Mouse (Mus musculus) forebrain, embryonic 10.5 days (tissue): ENCODE results near the gene Ccnc. TPM values are rescaled to one million over a fixed set of nuclear protein-coding genes. Genes with fewer than 3 reads are reported as not detected.

Source experiments
- DNase-seq: peaks from one replicate; pipeline ENCODE4 v3.0.0-alpha.2; 2017; ENCODE audit warnings: low spot score; ENCODE audit errors: extremely low spot score
- H3K27ac ChIP-seq: fragments of 300-500 bp; sonication (generic); 2 replicates; pipeline ENCODE4 v1.5.1; 2016; ENCODE audit warnings: mild to moderate bottlenecking
- H3K27me3 ChIP-seq: fragments of 300-500 bp; sonication (generic); 2 replicates; pipeline ENCODE4 v1.6.1; 2016; ENCODE audit warnings: mild to moderate bottlenecking; ENCODE audit not compliant: poor library complexity, severe bottlenecking
- H3K36me3 ChIP-seq: fragments of 300-500 bp; sonication (generic); replicated peaks from 2 replicates; pipeline ENCODE4 v1.6.1; 2016; ENCODE audit warnings: mild to moderate bottlenecking, moderate library complexity
- H3K4me1 ChIP-seq: fragments of 300-500 bp; sonication (generic); 2 replicates; pipeline ENCODE4 v1.6.1; 2016
- H3K4me3 ChIP-seq: fragments of 300-500 bp; sonication (generic); 2 replicates; pipeline ENCODE4 v1.5.1; 2016; ENCODE audit warnings: mild to moderate bottlenecking, moderate library complexity
- H3K9me3 ChIP-seq: fragments of 300-500 bp; sonication (generic); 2 replicates; pipeline ENCODE4 v1.6.1; 2016; ENCODE audit warnings: mild to moderate bottlenecking, moderate library complexity
- WGBS: fragments of 180-500 bp; shearing (Covaris S2); methylation state at CpG from one replicate; pipeline ENCODE4 v1.1.7; 2016; 5-methylcytosine and 5-hydroxymethylcytosine counted together
- polyA plus RNA-seq: library from polyadenylated mRNA; unstranded; fragments of >200 nt; fragmentation: Nextera tagmentation; extraction: Ambion mirVana; gene quantifications from 2 replicates; pipeline ENCODE4 v1.2.1, GENCODE M21; 2016

Ccnc gene
- polyA plus RNA-seq, 1 experiment from 2014 or later = 58.9 TPM

DNA sequence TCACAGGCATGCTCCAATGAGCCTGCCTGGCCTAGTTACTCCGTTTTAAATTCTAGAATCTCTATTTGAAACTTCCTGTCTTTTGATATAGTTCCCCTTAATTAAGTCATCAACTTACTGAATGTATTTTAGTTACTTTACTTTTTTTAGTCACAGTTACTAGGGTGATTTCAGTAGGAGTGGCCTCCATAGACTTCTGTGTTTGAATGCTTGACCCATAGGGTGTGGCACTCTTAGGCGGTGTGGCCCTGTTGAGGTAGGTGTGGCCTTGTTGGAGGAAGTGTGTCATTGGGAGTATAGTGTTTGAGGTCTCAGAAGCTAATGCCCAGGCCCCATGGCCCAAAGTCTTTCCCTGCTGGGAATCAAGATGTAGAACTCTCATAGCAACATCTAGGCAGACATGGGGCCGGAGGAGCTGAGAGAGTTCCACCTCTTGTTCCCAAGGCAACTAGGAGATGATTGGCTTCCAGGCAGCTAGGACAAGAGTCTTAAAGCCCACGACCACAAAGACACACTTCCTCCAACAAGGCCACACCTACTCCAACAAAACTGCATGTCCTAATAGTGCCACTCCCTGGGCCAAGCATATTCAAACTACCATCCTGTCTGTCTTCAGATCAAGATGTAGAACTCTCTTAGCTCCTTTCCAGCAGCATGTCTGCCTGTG lies 27.8 kb downstream of the Ccnc start:
- Histone ChIP-seq H3K36me3 (peaks cover 34% of the 10 kb centered on the region), H3K9me3 (peaks cover 4% of the 10 kb centered on the region; the same call in 1 of the 2 replicates), H3K27me3 (no peaks in the 10 kb centered on the region), H3K4me3 (no peak overlapping the region), H3K4me1 (no peaks in the 10 kb centered on the region), H3K27ac (no peak overlapping the region)
- DNase-seq = no peak
- 76% methylated on average over 4 of the region's 4 CpGs for WGBS

DNA sequence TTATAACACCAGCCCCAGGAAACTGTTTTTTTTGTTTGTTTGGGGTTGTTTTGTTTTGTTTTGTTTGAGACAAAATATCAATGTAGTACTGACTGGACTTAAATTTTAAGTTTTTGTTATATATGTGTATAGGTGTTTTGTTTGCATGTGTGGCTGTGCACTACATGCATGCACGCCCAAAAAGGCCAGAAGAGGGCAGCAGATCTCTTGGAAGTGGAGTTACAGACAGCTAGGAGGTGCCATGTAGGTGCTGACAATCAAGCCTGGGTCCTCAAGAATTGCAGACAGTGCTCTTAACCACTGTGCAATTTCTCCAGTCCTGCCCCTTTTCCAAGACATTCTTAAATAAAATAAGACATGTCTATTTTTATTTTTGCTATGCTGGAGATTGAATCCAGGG lies 31.4 kb downstream of the Ccnc start:
- H3K4me1 ChIP-seq = no peaks in the 10 kb centered on the region
- H3K9me3 ChIP-seq = peaks cover 4% of the 10 kb centered on the region; the same call in 1 of the 2 replicates
- no peak overlapping the region for H3K4me3 ChIP-seq
- DNase-seq = no peak
- peaks cover 27% of the 10 kb centered on the region for H3K36me3 ChIP-seq
- no peak overlapping the region for H3K27ac ChIP-seq
- no peaks in the 10 kb centered on the region for H3K27me3 ChIP-seq
- 65% methylated on average over 1 of the region's 1 CpGs for WGBS

DNA sequence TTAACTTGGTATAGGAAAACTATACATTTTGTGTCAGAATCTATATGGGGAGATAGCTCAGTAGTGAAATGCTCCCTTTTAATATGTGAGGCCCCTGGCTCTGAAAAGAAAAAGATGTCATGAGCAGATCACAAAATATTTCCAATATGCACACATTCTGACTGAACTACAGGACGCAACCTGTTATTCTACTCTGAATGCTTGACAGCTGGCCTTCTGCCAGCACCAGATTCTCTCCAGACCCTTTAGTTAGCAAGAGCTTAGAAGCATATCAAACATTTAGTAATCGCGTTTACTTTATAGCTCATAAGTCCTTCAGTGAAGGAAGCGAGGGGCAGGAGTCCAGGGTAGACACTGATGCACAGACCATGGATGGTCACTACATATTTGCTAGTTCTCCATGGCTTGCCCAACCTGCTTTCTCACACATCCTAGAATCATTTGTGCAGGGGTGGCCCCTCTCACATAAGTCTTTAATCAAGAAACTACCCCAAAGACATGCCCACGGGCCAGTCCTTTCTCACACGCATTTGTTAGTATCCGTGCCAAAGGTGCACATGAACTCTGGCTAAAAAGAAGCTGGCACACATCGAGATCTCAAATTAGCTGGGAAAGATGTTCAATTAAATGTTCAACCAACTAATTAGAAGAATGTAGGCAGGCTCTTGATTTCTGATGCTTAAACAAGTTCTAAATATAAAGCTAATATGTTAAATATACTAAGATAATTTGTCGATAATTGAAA lies 34.1 kb downstream of the Ccnc start:
- 92% methylated on average over 9 of the region's 9 CpGs for WGBS
- Histone ChIP-seq H3K4me3 (no peak overlapping the region), H3K27me3 (no peaks in the 10 kb centered on the region), H3K36me3 (peaks cover 28% of the 10 kb centered on the region), H3K9me3 (peaks cover 4% of the 10 kb centered on the region; the same call in 1 of the 2 replicates), H3K4me1 (peaks cover 7% of the 10 kb centered on the region), H3K27ac (no peak overlapping the region)
- no peak for DNase-seq

DNA sequence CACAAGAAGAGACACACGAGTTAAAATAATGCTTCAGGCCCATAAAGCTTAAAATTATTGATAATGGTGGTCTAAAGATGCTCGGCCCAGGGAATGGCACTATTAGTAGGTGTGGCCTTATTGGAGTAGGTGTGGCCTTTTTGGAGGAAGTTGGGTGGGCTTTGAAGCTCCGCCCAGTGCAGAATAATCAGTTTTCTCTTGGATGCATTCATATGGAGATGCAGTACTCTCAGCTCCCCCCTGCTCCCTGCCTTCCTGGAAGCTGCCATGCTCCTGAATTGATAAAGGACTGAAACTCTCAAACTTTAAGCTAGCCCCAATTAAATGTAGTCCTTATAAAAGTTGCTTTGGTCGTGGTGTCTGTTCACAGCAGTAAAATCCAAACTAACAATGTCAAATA lies 36.3 kb downstream of the Ccnc start:
- H3K36me3 ChIP-seq = peaks cover 14% of the 10 kb centered on the region

DNA sequence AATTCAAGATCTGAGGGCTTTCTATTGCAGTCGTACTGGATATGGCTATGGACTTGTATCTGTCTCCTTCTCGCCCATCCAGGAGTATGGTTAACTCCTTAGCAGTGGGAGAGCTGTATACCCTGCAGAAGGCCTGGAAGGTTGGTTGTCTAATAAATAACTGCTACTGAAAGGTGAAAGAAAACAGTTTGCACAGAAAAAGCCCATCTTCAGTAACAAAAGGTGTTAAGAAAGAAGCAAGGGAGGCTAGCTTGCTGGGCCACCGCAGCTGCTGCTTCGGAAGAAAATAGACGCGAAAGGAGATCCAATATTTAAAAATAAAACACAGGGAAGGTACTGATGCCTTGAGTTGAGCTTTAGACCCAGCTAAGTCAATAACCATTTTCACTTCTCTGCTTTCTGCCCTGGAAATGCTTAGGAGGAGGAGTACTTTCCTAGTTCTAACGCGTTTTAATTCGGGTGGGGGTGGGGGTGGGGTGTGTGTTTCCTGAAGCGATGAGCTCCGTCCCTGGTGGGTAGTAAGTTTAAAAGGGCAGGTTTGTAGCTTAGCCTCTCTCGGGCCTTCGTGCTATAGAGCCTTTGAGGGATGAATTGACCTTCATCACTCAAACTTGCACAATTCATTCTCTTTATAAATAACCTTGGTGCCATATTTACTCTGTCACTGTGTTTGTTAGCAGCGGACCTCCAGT lies 38.8 kb downstream of the Ccnc start:
- 19% methylated on average over 14 of the region's 14 CpGs for WGBS
- H3K36me3 ChIP-seq = peaks cover 2% of the 10 kb centered on the region; the same call in 1 of the 2 replicates
- DNase-seq = no peak
- no peaks in the 10 kb centered on the region for H3K9me3 ChIP-seq
- peaks cover 8% of the 10 kb centered on the region for H3K4me1 ChIP-seq
- peak overlapping the region; percentile 68 for H3K4me3 ChIP-seq
- H3K27ac ChIP-seq = peak overlapping the region; percentile 81
- H3K27me3 ChIP-seq = no peaks in the 10 kb centered on the region

More for the DNA sequence above, 36.3 kb downstream of the Ccnc start:
- Histone ChIP-seq H3K9me3 (peaks cover 4% of the 10 kb centered on the region; the same call in 1 of the 2 replicates), H3K27me3 (no peaks in the 10 kb centered on the region), H3K4me1 (peaks cover 8% of the 10 kb centered on the region), H3K4me3 (no peak overlapping the region), H3K27ac (no peak overlapping the region)
- no peak for DNase-seq
- WGBS = 78% methylated on average over 4 of the region's 4 CpGs

DNA sequence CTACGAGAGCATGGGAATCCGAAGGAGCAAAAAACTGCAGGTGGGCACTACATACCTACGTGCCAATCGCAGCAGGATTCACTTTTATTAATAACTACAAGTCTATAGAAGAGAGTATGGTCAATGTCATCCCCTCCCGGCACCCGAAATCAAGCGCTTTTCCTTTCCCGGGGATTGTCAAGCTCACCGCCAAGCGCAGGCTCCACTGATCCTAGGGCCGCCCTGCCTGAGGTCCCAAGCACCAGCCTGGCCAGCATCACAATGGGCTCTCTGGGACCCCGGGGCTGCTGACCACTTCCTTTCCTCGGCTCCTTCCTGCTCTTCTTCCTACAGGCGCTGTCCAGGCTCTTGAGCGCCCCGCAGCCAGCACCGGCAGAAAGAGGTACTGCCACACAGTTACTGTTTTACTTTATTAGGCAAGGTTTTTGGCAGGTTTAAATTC lies 39.4 kb downstream of the Ccnc start, which contains the start of the genes Usp45 and Tstd3:
Usp45 (plus strand) TSS at position 294 of the 442 bp plus-strand sequence.
Tstd3 (minus strand) TSS at position 350 of the 442 bp plus-strand sequence.
- Histone ChIP-seq H3K36me3 (peaks cover 2% of the 10 kb centered on the region; the same call in 1 of the 2 replicates), H3K27me3 (no peaks in the 10 kb centered on the region), H3K4me3 (peak within 1 kb of the TSS; percentile 68), H3K27ac (peak within 1 kb of the TSS; percentile 81), H3K9me3 (no peaks in the 10 kb centered on the region), H3K4me1 (peaks cover 8% of the 10 kb centered on the region)
- DNase-seq = peak; percentile 78
- 1% methylated on average over 17 of the region's 17 CpGs for WGBS

DNA sequence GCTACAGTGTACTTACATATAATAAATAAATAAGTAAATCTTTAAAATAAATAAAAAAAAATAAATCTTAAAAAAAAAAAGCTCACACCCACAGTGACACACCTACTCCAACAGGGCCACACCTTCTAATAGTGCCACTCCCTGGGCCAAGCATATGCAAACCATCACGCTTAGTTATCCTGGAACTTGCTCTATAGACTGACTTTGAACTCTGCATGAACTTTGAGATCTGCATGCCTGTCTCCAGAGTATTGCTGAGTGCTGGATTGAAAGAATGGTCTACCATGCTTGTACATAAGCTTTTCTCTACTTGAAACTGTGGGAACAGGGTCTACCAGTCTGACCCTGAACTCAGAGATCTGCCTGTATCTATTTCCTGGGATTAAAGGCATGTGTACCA lies 43.6 kb downstream of the Ccnc start:
- Histone ChIP-seq H3K9me3 (no peaks in the 10 kb centered on the region), H3K27ac (no peak overlapping the region), H3K27me3 (no peaks in the 10 kb centered on the region), H3K4me3 (no peak overlapping the region), H3K36me3 (no peaks in the 10 kb centered on the region), H3K4me1 (peaks cover 6% of the 10 kb centered on the region)
- no peak for DNase-seq
- 85% methylated on average over 1 of the region's 1 CpGs for WGBS

DNA sequence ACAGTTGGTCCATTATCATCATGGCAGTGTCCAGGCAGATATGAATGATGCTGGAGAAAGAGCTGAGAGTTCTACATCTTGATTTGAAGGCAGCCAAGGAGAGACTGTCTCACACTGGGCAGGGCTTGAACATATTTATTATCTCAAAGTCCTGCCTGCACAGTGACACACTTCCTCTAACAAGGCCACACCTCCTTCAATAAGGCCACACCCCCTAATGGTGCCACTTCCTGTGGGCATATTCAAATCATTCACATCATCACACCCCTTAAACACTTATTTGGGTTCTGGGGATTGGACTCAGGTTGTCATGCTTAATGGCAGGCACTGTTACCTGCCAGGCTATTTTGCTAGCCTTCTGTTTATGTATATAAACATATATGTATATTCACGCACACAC lies 44.8 kb downstream of the Ccnc start:
- 96% methylated on average over 1 of the region's 1 CpGs for WGBS
- Histone ChIP-seq H3K27ac (no peak overlapping the region), H3K4me3 (no peak overlapping the region), H3K9me3 (no peaks in the 10 kb centered on the region), H3K36me3 (no peaks in the 10 kb centered on the region), H3K4me1 (peaks cover 3% of the 10 kb centered on the region; the same call in 1 of the 2 replicates), H3K27me3 (no peaks in the 10 kb centered on the region)
- DNase-seq = no peak

DNA sequence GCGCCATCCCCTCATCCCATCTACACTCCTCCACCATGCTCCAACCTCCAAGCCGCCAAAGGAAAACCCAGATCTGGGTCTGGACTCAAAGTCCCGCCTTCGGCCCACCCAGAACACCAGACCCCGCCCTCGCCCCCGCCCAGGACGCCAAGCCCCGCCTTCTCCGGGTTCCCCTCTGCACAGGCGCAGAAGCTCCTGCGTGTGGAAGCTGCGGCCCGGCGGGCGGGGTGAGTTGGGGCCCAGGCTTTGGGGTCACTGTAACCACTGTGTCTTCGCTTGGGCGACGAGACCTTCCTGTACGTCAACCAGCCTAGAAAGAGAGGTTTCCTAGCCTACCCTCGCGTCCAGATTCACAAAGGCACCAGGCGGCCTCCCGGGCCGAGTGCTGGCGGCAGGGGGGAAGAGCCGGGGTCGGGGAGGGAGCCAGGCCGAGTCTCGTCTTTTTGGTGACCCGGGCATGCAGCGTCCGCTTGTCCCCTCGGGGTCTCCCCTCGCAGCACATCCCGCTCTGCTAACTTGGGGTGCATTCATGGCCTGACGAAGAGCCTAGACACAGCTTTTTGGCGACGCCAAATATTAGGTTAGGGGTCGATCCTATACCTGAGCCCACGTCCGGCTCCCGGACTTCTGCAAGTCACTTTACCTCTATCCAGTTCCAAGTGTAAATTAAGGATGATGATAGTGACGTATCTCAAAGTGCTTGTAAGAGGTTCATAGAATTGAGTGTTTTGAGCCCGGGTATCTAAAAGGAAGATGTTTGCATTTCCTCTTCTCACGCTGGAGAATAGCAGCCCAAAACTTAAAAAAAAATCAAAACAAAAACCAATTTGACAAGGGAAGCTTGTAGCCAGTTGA lies 48.8 kb downstream of the Ccnc start:
- DNase-seq = peak; percentile 97
- Histone ChIP-seq H3K27ac (peak overlapping the region; percentile 94), H3K9me3 (no peaks in the 10 kb centered on the region), H3K4me1 (peaks cover 6% of the 10 kb centered on the region; the same call in 1 of the 2 replicates), H3K4me3 (peak overlapping the region; percentile 85), H3K27me3 (no peaks in the 10 kb centered on the region), H3K36me3 (peaks cover 10% of the 10 kb centered on the region)
- under 1% methylated on average over 46 of the region's 46 CpGs for WGBS

DNA sequence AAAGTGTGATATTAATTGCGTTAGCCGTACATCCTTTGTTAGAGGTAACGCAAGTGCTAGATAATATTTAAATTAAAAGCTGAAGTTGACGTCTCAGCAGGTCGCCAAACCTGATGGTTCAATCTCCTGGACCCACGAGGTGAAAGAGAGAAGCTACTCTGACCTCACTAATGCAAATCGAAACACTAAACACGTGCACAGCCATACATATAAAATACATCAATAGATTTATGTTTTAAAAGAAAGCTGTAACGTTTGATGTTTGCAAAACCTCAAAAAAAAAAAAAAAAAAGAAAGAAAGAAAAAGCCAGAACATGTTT lies 49.4 kb downstream of the Ccnc start:
- H3K36me3 ChIP-seq = peaks cover 16% of the 10 kb centered on the region
- no peaks in the 10 kb centered on the region for H3K27me3 ChIP-seq
- WGBS = 16% methylated on average over 9 of the region's 9 CpGs
- H3K4me1 ChIP-seq = peaks cover 6% of the 10 kb centered on the region; the same call in 1 of the 2 replicates
- no peaks in the 10 kb centered on the region for H3K9me3 ChIP-seq
- peak overlapping the region; percentile 85 for H3K4me3 ChIP-seq
- peak overlapping the region; percentile 94; the same call in 1 of the 2 replicates for H3K27ac ChIP-seq
- DNase-seq = no peak

DNA sequence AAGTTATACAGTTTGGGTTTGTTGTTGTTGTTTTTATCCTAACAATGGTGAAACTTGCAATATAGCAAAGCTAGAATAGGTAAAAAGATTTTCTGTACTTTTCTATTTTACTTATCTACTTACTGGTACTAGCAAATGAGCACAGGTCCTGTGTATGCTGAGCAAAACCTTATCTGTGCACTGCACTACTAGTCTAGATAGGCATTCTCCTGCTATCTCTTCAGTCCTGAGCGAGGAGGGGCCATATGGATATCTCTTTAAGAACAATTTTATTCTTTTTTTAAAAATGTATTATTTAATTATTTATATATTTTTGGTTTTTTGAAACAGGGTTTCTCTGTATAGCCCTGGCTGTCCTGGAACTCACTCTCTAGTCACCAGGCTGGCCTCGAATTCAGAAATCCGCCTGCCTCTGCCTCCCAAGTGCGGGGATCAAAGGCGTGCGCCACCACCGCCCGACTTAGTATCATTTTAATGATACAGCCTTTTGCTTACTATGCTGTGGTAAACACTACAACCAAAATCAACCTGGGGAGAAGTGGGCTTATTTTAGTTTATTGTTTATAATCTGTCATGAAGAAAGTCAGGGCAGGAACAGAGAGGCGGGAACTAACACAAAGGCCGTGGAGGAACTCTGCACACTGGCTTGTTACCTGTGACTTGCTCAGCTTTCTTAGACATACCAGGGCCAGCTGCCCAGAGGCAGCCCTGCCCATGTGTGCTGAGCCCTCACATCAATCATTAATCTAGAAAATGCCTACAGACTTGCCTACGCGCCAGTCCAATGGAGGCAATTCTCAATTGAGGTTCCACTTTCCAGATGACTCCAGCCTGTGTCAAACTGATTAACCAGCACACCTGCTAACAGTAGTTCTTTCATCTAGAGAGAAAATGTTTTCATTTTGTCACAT lies 53.6 kb downstream of the Ccnc start:
- H3K4me3 ChIP-seq = no peak overlapping the region
- peaks cover 55% of the 10 kb centered on the region for H3K36me3 ChIP-seq
- no peaks in the 10 kb centered on the region for H3K9me3 ChIP-seq
- no peak for DNase-seq
- H3K27ac ChIP-seq = no peak overlapping the region
- H3K4me1 ChIP-seq = peaks cover 6% of the 10 kb centered on the region; the same call in 1 of the 2 replicates
- 95% methylated on average over 12 of the region's 12 CpGs for WGBS
- H3K27me3 ChIP-seq = no peaks in the 10 kb centered on the region
